Comparison of ENCODE assay signal across 13 mouse cellular contexts in genomic region chr16:34561734-34562135, GRCm38 (mm10). TPM values are rescaled to one million over a fixed set of nuclear protein-coding genes. Genes with fewer than 3 reads are reported as not detected.
DNase-seq lines count a peak whose midpoint lies in the region; ATAC-seq and TF ChIP-seq lines count a peak whose summit lies in the region.
"Had no signal": no experiment of that assay in that cellular context is flagged by ENCODE, and none has a peak within 500 bp of the region (broad histone marks: within the 10 kb centered on the region; RNA-seq: fewer than 3 reads in every experiment).

No protein-coding gene starts in this region.

- DNase-seq in heart, adult 11 months = peak; percentile 83
- no peak for DNase-seq in heart, adult 2 months
- DNase-seq in forebrain, embryonic 11.5 days (ENCODE audit: low spot score) = peak; percentile 58
- no peak for DNase-seq in thymus, postnatal 14 days
- no peak for DNase-seq in gastrocnemius, adult 18-20 months (ENCODE audit: low spot score)
- no peak for DNase-seq in spleen, postnatal 14 days (ENCODE audit: low spot score in 2 of 2)
- DNase-seq: lung, postnatal 10 days; thymus, postnatal 25 days had no signal

- WGBS in heart, adult 2 months = 59% methylated on average over 5 of the region's 5 CpGs
- WGBS in forebrain, embryonic 11.5 days = 14% methylated on average over 5 of the region's 5 CpGs
- WGBS in hindbrain, embryonic 16.5 days = 11% methylated on average over 5 of the region's 5 CpGs
- WGBS in neural tube, embryonic 12.5 days = 17% methylated on average over 5 of the region's 5 CpGs

- no peak overlapping the region for H3K27ac ChIP-seq in heart, adult 2 months
- peak overlapping the region; percentile 44; the same call in 1 of the 2 replicates for H3K27ac ChIP-seq in forebrain, embryonic 11.5 days (ENCODE audit: low read depth, low read length)
- H3K27ac ChIP-seq in hindbrain, embryonic 16.5 days (ENCODE audit: low read depth, low read length) = no peak overlapping the region
- no peak overlapping the region for H3K27ac ChIP-seq in neural tube, embryonic 12.5 days
- H3K27ac ChIP-seq: kidney, postnatal 0 days had no signal

- no peaks in the 10 kb centered on the region for H3K9me3 ChIP-seq in forebrain, embryonic 11.5 days (ENCODE audit: control insufficient read depth, low read length)
- H3K9me3 ChIP-seq in hindbrain, embryonic 16.5 days (ENCODE audit: control insufficient read depth, low read length) = no peaks in the 10 kb centered on the region
- H3K9me3 ChIP-seq in neural tube, embryonic 12.5 days = no peaks in the 10 kb centered on the region

- H3K9ac ChIP-seq in heart, adult 2 months (ENCODE audit: low read depth, low read length) = no peak overlapping the region
- no peak overlapping the region for H3K9ac ChIP-seq in forebrain, embryonic 11.5 days (ENCODE audit: low read length)
- H3K9ac ChIP-seq in hindbrain, embryonic 16.5 days (ENCODE audit: low read depth, low read length) = no peak overlapping the region
- no peak overlapping the region for H3K9ac ChIP-seq in neural tube, embryonic 12.5 days

- peak overlapping the region; percentile 2; the same call in 1 of the 2 replicates for H3K4me2 ChIP-seq in forebrain, embryonic 11.5 days (ENCODE audit: low read depth, low read length, severe bottlenecking)
- H3K4me2 ChIP-seq in hindbrain, embryonic 16.5 days (ENCODE audit: low read length) = no peak overlapping the region
- peak overlapping the region; percentile 31; the same call in 1 of the 2 replicates for H3K4me2 ChIP-seq in neural tube, embryonic 12.5 days (replicated peaks)
- H3K4me2 ChIP-seq: liver, embryonic 11.5 days had no signal

- peak; percentile 86 for ATAC-seq in forebrain, embryonic 11.5 days (replicated peaks; ENCODE audit: low FRiP score)
- peak; percentile 69 for ATAC-seq in hindbrain, embryonic 16.5 days
- ATAC-seq in neural tube, embryonic 12.5 days (ENCODE audit: low FRiP score, low read depth) = peak; percentile 89
- ATAC-seq: activated CD4-positive, CD25-positive, alpha-beta regulatory T cell, adult 4 months had no signal

- TF ChIP-seq CTCF in heart, adult 2 months (IDR thresholded peaks at IDR 0.05) = no peak

- H3K27me3 ChIP-seq in heart, adult 2 months (ENCODE audit: control insufficient read depth, insufficient read depth, low read length) = no peaks in the 10 kb centered on the region
- no peaks in the 10 kb centered on the region for H3K27me3 ChIP-seq in forebrain, embryonic 11.5 days (ENCODE audit: control insufficient read depth, insufficient read depth, low read length)
- H3K27me3 ChIP-seq in hindbrain, embryonic 16.5 days (replicated peaks; ENCODE audit: control insufficient read depth, insufficient read depth, low read length) = no peaks in the 10 kb centered on the region
- H3K27me3 ChIP-seq in neural tube, embryonic 12.5 days (replicated peaks) = no peaks in the 10 kb centered on the region

- intact Hi-C loops in heart, adult 2 months (cut with DNase I) = no loop called here

- TF ChIP-seq POLR2A in heart, adult 2 months (IDR thresholded peaks at IDR 0.05; ENCODE audit: insufficient read depth, low read depth, low read length) = no peak

- peaks cover 3% of the 10 kb centered on the region; the same call in 1 of the 2 replicates for H3K36me3 ChIP-seq in heart, adult 2 months (ENCODE audit: control insufficient read depth, insufficient read depth, low read length)
- H3K36me3 ChIP-seq in forebrain, embryonic 11.5 days (ENCODE audit: control insufficient read depth, insufficient read depth, low read length) = no peaks in the 10 kb centered on the region
- no peaks in the 10 kb centered on the region for H3K36me3 ChIP-seq in hindbrain, embryonic 16.5 days (ENCODE audit: control insufficient read depth, insufficient read depth, low read length)
- no peaks in the 10 kb centered on the region for H3K36me3 ChIP-seq in neural tube, embryonic 12.5 days

- no peak for TF ChIP-seq EP300 in heart, adult 2 months (IDR thresholded peaks at IDR 0.05; ENCODE audit: insufficient read depth, low read depth, low read length)

- 0 out of 2 replicates have a peak, but pooled peaks cover 2% of the 10 kb centered on the region for H3K79me2 ChIP-seq in heart, adult 2 months (replicated peaks; ENCODE audit: control insufficient read depth, insufficient read depth, low read length)

- no peak overlapping the region for H3K4me3 ChIP-seq in heart, adult 2 months
- no peak overlapping the region for H3K4me3 ChIP-seq in forebrain, embryonic 11.5 days (ENCODE audit: low read depth, low read length)
- H3K4me3 ChIP-seq in hindbrain, embryonic 16.5 days (ENCODE audit: low read length) = no peak overlapping the region
- no peak overlapping the region for H3K4me3 ChIP-seq in neural tube, embryonic 12.5 days

- H3K4me1 ChIP-seq in heart, adult 2 months (ENCODE audit: control insufficient read depth, insufficient read depth, low read length) = peaks cover 7% of the 10 kb centered on the region
- no peaks in the 10 kb centered on the region; the same call in 1 of the 2 replicates for H3K4me1 ChIP-seq in forebrain, embryonic 11.5 days (replicated peaks; ENCODE audit: control insufficient read depth, insufficient read depth, low read length)
- H3K4me1 ChIP-seq in hindbrain, embryonic 16.5 days (ENCODE audit: control insufficient read depth, insufficient read depth, low read depth, low read length) = peaks cover 14% of the 10 kb centered on the region
- peaks cover 62% of the 10 kb centered on the region for H3K4me1 ChIP-seq in neural tube, embryonic 12.5 days

RNA-seq across cellular contexts. Expression of gene Kalrn, which starts 11.6 kb away (rescaled TPM):
- total RNA-seq in heart, adult 2 months (2021) = 10 to 100 TPM; 26.1 to 31.8 TPM
- 8.2 and 13.6 TPM in 2 replicates for polyA plus RNA-seq in heart, adult 2 months (2012; rRNA removed)
- 21.3 and 22.4 TPM in 2 replicates for polyA plus RNA-seq in forebrain, embryonic 11.5 days (2014; fragmentation: Nextera tagmentation; extraction: Ambion mirVana)
- polyA plus RNA-seq in hindbrain, embryonic 16.5 days (2015; fragmentation: Nextera tagmentation; extraction: Ambion mirVana) = 20.9 and 23.3 TPM in 2 replicates
- 25.5 and 26.9 TPM in 2 replicates for polyA plus RNA-seq in neural tube, embryonic 12.5 days (2016; fragmentation: Nextera tagmentation; extraction: Ambion mirVana)
- 10 to 100 TPM; 18.6 to 24.1 TPM for total RNA-seq in gastrocnemius, adult 18-20 months (2021)

Comparison
In these comparisons a context has a peak if more than half of its experiments do, and no peak if none do; other contexts are left out.
1. DNase-seq: peak in heart, adult 11 months (single experiment) and forebrain, embryonic 11.5 days (single experiment); none in heart, adult 2 months (0 of 2), thymus, postnatal 14 days (single experiment), gastrocnemius, adult 18-20 months (single experiment) and spleen, postnatal 14 days (0 of 2).
2. Peak in every context shown above with its lines, with median percentiles within 50 percentile points of each other: ATAC-seq.